Mouse (Mus musculus): ENCODE results near the gene Park7. TPM values are rescaled to one million over a fixed set of nuclear protein-coding genes. Genes with fewer than 3 reads are reported as not detected.

The Park7 gene
- polyA plus RNA-seq, 1 experiment from 2014 or later = 398 TPM

DNA sequence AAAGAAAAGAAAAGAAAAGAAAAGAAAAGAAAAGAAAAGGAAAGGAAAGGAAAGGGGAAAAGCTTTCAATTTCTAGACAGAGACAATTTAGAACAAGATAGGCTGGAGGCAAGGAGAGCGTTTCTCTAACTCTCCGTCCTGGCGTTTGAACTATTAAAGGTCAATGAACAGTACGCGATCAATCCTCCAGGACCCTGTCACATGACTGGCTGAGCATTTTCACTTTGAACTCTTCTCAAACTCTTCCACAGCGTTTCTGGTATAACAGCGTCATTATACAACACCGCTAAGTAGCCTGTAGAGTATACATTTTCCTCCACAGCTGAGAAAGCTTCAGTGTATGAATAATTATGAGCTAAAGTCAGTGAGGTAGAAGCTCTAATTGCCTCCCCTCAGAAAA is 62.2 kb downstream of the Park7 start:
- no peaks in the 10 kb centered on the region for H3K36me3 ChIP-seq (ENCODE audit: control insufficient read depth, insufficient read depth, low read length)
- H3K9ac ChIP-seq (ENCODE audit: low read depth, low read length) = no peak overlapping the region
- peaks cover 9% of the 10 kb centered on the region for H3K4me1 ChIP-seq (ENCODE audit: control insufficient read depth, insufficient read depth, low read length)
- H3K27me3 ChIP-seq (ENCODE audit: control insufficient read depth, insufficient read depth, low read length) = no peaks in the 10 kb centered on the region
- WGBS = 62% methylated on average over 8 of the region's 8 CpGs
- H3K9me3 ChIP-seq (ENCODE audit: control insufficient read depth, low read length) = no peaks in the 10 kb centered on the region
- no peak overlapping the region for H3K4me2 ChIP-seq (replicated peaks; ENCODE audit: low read depth, low read length)
- H3K4me3 ChIP-seq (ENCODE audit: low read length) = no peak overlapping the region
- no peak for ATAC-seq (ENCODE audit: low FRiP score, low TSS enrichment)
- H3K27ac ChIP-seq (ENCODE audit: low read depth, low read length) = no peak overlapping the region

DNA sequence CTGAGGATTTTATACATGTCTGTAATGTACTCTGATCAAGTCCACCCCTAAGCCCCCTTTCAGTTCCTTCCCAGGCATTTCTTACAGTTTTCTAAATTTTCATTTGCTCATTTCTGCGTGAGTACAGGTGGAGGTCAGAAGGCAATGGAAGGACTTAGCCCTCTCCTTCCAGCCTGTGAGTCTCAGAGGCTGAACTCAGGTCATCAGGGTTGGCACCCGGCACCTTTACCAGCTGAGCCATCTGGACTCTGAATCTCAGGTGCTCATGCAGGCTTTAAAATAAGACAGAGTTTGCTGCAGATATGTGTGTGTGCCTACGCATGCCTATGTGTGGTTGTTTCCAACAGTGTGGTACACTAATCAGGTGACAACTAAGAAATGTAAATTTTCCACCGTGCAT is 63.3 kb downstream of the Park7 start:
- no peak overlapping the region for H3K9ac ChIP-seq (ENCODE audit: low read depth, low read length)
- no peaks in the 10 kb centered on the region for H3K9me3 ChIP-seq (ENCODE audit: control insufficient read depth, low read length)
- H3K27ac ChIP-seq (ENCODE audit: low read depth, low read length) = no peak overlapping the region
- no peak for ATAC-seq (ENCODE audit: low FRiP score, low TSS enrichment)
- peaks cover 5% of the 10 kb centered on the region for H3K4me1 ChIP-seq (ENCODE audit: control insufficient read depth, insufficient read depth, low read length)
- no peak overlapping the region for H3K4me2 ChIP-seq (replicated peaks; ENCODE audit: low read depth, low read length)
- H3K27me3 ChIP-seq (ENCODE audit: control insufficient read depth, insufficient read depth, low read length) = no peaks in the 10 kb centered on the region
- no peaks in the 10 kb centered on the region for H3K36me3 ChIP-seq (ENCODE audit: control insufficient read depth, insufficient read depth, low read length)
- WGBS = 90% methylated on average over 4 of the region's 4 CpGs
- H3K4me3 ChIP-seq (ENCODE audit: low read length) = no peak overlapping the region

DNA sequence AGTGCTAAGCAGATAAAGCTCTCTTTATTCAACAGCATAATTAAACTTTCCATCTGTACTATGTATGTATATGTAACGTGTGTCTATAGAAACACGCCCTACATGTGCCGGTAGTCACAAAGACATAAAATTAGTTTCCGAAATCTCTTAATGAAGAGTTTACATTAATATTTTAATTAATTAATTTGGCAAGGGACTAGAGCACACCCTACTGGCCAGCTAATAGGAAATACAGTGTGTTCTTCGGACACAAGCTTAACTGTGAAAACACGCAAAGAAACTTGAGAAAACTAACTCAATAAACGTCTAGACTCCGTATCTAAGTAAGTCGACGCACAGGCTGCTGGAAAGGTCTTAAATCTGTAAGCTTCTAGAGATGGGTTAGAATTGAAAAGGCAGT is 64.3 kb downstream of the Park7 start:
- Histone ChIP-seq H3K27ac (ENCODE audit: low read depth, low read length) (no peak overlapping the region), H3K4me3 (ENCODE audit: low read length) (no peak overlapping the region), H3K9ac (ENCODE audit: low read depth, low read length) (no peak overlapping the region), H3K4me1 (ENCODE audit: control insufficient read depth, insufficient read depth, low read length) (peaks cover 5% of the 10 kb centered on the region), H3K27me3 (ENCODE audit: control insufficient read depth, insufficient read depth, low read length) (no peaks in the 10 kb centered on the region), H3K9me3 (ENCODE audit: control insufficient read depth, low read length) (no peaks in the 10 kb centered on the region), H3K4me2 (replicated peaks; ENCODE audit: low read depth, low read length) (no peak overlapping the region), H3K36me3 (ENCODE audit: control insufficient read depth, insufficient read depth, low read length) (no peaks in the 10 kb centered on the region)
- WGBS = 40% methylated on average over 10 of the region's 10 CpGs
- no peak for ATAC-seq (ENCODE audit: low FRiP score, low TSS enrichment)

Other genes starting within 250 kb of the Park7 start
- gene Errfi1, start 60.5 kb downstream of the Park7 start, polyA plus RNA-seq (2014; fragmentation: Nextera tagmentation; extraction: Ambion mirVana) = 22.0 and 34.3 TPM in 2 replicates
- gene Tnfrsf9, start 125 bp upstream of the Park7 start, polyA plus RNA-seq (2014; fragmentation: Nextera tagmentation; extraction: Ambion mirVana) = 0.13 and 0.39 TPM in 2 replicates
- gene Uts2, start 82.7 kb upstream of the Park7 start, polyA plus RNA-seq (2014; fragmentation: Nextera tagmentation; extraction: Ambion mirVana) = not detected in 2 replicates
- 7.8 and 8.8 TPM in 2 replicates for gene Per3, start 130.2 kb upstream of the Park7 start, polyA plus RNA-seq (2014; fragmentation: Nextera tagmentation; extraction: Ambion mirVana)
- gene Vamp3, start 143.5 kb upstream of the Park7 start, polyA plus RNA-seq (2014; fragmentation: Nextera tagmentation; extraction: Ambion mirVana) = 77.4 and 115 TPM in 2 replicates
- not detected in 2 replicates for gene Gm13090, start 175.1 kb upstream of the Park7 start, polyA plus RNA-seq (2014; fragmentation: Nextera tagmentation; extraction: Ambion mirVana)